Mouse (Mus musculus): ENCODE data around the gene Ginm1. TPM values are rescaled to one million over a fixed set of nuclear protein-coding genes. Genes with fewer than 3 reads are reported as not detected.

Ginm1 gene
- polyA plus RNA-seq, 1 experiment from 2014 or later = 85.6 TPM

DNA sequence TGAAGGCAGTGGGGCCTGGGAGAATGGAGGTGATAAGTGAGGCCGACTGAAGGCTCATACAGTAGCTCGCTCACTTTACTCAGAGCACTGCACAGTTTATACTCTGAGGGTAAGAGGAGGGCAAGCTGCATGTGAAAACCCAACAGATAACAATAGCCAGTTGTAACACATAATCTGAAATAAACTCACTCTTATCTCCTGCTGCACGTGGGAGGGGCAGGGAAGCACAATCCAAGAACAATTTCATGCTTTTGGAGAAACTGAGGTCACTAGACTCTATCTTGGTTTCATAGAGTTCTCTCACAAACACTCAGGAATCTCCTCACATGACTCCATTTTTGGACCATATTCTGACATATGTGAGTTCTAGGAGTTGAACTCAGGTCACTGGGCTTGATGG lies 8.6 kb upstream of the Ginm1 start:
- Histone ChIP-seq H3K4me1 (no peaks in the 10 kb centered on the region), H3K27ac (no peak overlapping the region), H3K4me2 (no peak overlapping the region), H3K9ac (no peak overlapping the region), H3K27me3 (replicated peaks) (no peaks in the 10 kb centered on the region), H3K9me3 (no peaks in the 10 kb centered on the region), H3K4me3 (replicated peaks) (no peak overlapping the region), H3K36me3 (peaks cover 42% of the 10 kb centered on the region)
- 83% methylated on average over 3 of the region's 3 CpGs for whole genome bisulfite sequencing
- ATAC-seq (ENCODE audit: insufficient read depth, low FRiP score, low read depth) = no peak

GRCm38 (mm10) chr10:7792254-7792750 lies 322 bp downstream of the Ginm1 start:
- Histone ChIP-seq H3K9ac (peak overlapping the region; percentile 75), H3K36me3 (peaks cover 21% of the 10 kb centered on the region; the same call in 1 of the 2 replicates), H3K9me3 (no peaks in the 10 kb centered on the region), H3K4me2 (peak overlapping the region; percentile 55), H3K4me3 (replicated peaks) (peak overlapping the region; percentile 83), H3K27ac (peak overlapping the region; percentile 68; the same call in 1 of the 2 replicates), H3K27me3 (replicated peaks) (no peaks in the 10 kb centered on the region), H3K4me1 (peaks cover 11% of the 10 kb centered on the region)
- ATAC-seq (ENCODE audit: insufficient read depth, low FRiP score, low read depth) = no peak; the same call in 1 of the 2 replicates
- 0% methylated on average over 10 of the region's 10 CpGs for WGBS

- no peak for ATAC-seq (ENCODE audit: insufficient read depth, low FRiP score, low read depth)
- peaks cover 3% of the 10 kb centered on the region; the same call in 1 of the 2 replicates for H3K4me1 ChIP-seq
- no peak overlapping the region for H3K27ac ChIP-seq
- no peak overlapping the region for H3K4me2 ChIP-seq
- peaks cover 13% of the 10 kb centered on the region; the same call in 1 of the 2 replicates for H3K36me3 ChIP-seq
- H3K4me3 ChIP-seq (replicated peaks) = no peak overlapping the region
- H3K9ac ChIP-seq = no peak overlapping the region
- 42% methylated on average over 2 of the region's 2 CpGs for WGBS
- no peaks in the 10 kb centered on the region for H3K27me3 ChIP-seq (replicated peaks)
- no peaks in the 10 kb centered on the region for H3K9me3 ChIP-seq
These were observed 5.3 kb downstream of the Ginm1 start for GRCm38 (mm10) chr10:7787319-7787718.

GRCm38 (mm10) chr10:7781214-7781613 lies 11.4 kb downstream of the Ginm1 start:
- Histone ChIP-seq H3K9me3 (no peaks in the 10 kb centered on the region), H3K27me3 (replicated peaks) (no peaks in the 10 kb centered on the region), H3K9ac (no peak overlapping the region), H3K4me2 (peak overlapping the region; percentile 78), H3K4me1 (no peaks in the 10 kb centered on the region), H3K27ac (peak overlapping the region; percentile 8; the same call in 1 of the 2 replicates), H3K4me3 (replicated peaks) (peak overlapping the region; percentile 99), H3K36me3 (no peaks in the 10 kb centered on the region)
- 55% methylated on average over 3 of the region's 3 CpGs for WGBS
- no peak for ATAC-seq (ENCODE audit: insufficient read depth, low FRiP score, low read depth)

- Histone ChIP-seq H3K4me2 (peak overlapping the region; percentile 78), H3K9me3 (no peaks in the 10 kb centered on the region), H3K4me3 (replicated peaks) (peak overlapping the region; percentile 99), H3K36me3 (no peaks in the 10 kb centered on the region), H3K27me3 (replicated peaks) (no peaks in the 10 kb centered on the region), H3K4me1 (no peaks in the 10 kb centered on the region), H3K27ac (peak overlapping the region; percentile 60), H3K9ac (peak overlapping the region; percentile 66)
- ATAC-seq (ENCODE audit: insufficient read depth, low FRiP score, low read depth) = peak; percentile 92
- under 1% methylated on average over 56 of the region's 77 CpGs for WGBS
These were observed 12.1 kb downstream of the Ginm1 start for GRCm38 (mm10) chr10:7780238-7781176.

- no peak for ATAC-seq (ENCODE audit: insufficient read depth, low FRiP score, low read depth)
- Histone ChIP-seq H3K27me3 (replicated peaks) (no peaks in the 10 kb centered on the region), H3K9me3 (no peaks in the 10 kb centered on the region), H3K4me1 (no peaks in the 10 kb centered on the region), H3K27ac (no peak overlapping the region), H3K4me3 (replicated peaks) (peak overlapping the region; percentile 99), H3K36me3 (0 out of 2 replicates have a peak, but pooled peaks cover 3% of the 10 kb centered on the region), H3K9ac (peak overlapping the region; percentile 66; the same call in 1 of the 2 replicates), H3K4me2 (peak overlapping the region; percentile 78)
- WGBS = 13% methylated on average over 7 of the region's 7 CpGs
These were observed 12.8 kb downstream of the Ginm1 start for GRCm38 (mm10) chr10:7779751-7780237.

- Histone ChIP-seq H3K27ac (no peak overlapping the region), H3K9ac (no peak overlapping the region), H3K4me2 (no peak overlapping the region), H3K27me3 (replicated peaks) (no peaks in the 10 kb centered on the region), H3K9me3 (no peaks in the 10 kb centered on the region), H3K4me3 (replicated peaks) (no peak overlapping the region), H3K4me1 (no peaks in the 10 kb centered on the region), H3K36me3 (peaks cover 4% of the 10 kb centered on the region; the same call in 1 of the 2 replicates)
- WGBS = 88% methylated on average over 3 of the region's 3 CpGs
- ATAC-seq (ENCODE audit: insufficient read depth, low FRiP score, low read depth) = no peak
These were observed 14.3 kb downstream of the Ginm1 start for GRCm38 (mm10) chr10:7778361-7778760.

DNA sequence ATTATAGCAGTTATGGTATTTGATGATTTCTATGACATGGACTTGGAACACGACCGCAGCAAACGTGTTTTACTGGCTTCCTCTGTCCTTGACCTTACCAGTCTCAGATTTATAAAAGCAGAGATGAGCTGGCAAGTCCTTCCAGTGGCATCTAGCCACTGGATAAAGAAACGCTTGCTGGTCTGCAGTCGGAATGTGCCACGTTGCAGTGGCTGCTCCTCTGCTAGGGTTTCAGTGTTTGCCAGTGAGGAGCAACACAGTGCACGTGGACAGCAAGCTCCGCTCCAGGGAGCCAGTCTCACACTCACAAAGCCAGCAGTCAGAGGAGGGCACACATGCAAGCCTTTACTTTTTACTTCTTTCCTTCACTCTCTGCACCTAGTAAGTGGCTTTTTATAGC lies 17.2 kb downstream of the Ginm1 start:
- 88% methylated on average over 8 of the region's 8 CpGs for WGBS
- Histone ChIP-seq H3K27me3 (replicated peaks) (no peaks in the 10 kb centered on the region), H3K27ac (no peak overlapping the region), H3K4me1 (no peaks in the 10 kb centered on the region), H3K4me2 (no peak overlapping the region), H3K9ac (no peak overlapping the region), H3K36me3 (peaks cover 20% of the 10 kb centered on the region), H3K4me3 (replicated peaks) (no peak overlapping the region), H3K9me3 (no peaks in the 10 kb centered on the region)
- no peak for ATAC-seq (ENCODE audit: insufficient read depth, low FRiP score, low read depth)

DNA sequence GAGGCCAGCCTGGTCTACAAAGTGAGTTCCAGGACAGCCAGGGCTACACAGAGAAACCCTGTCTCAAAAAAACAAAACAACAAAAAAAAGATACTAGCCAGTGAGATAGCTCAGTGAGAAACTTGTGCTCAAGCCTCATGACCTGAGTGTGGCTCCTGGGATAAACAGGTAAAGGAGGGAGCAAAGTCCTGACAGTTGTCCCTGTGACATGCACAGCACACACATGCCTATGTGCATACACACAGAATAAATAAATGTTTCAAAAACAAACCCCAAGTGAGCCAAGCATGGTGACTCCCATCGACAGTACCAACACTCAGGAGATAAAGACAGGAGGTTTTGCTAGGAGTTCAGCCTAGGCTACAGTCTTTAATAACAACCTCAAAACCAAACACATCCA lies 19.9 kb downstream of the Ginm1 start:
- peaks cover 23% of the 10 kb centered on the region for H3K36me3 ChIP-seq
- WGBS = 97% methylated on average over 1 of the region's 1 CpGs

DNA sequence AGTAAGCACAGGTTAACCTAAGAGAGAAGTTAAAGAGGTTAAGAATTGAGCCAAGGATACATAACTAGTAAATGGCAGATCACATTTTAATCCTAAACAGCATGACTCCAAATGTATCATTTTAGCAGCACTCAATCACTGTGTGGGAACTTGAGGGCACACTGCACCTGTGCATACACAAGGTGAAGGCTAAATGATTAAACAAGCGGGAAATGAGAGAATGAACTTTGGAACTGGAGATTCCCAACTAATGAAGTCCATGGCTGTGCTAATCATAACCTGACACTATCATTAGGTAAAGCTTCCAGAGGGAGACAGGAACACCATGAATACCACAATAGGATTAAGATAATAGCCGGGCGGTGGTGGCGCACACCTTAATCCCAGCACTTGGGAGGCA lies 20.3 kb downstream of the Ginm1 start:
- Histone ChIP-seq H3K27ac (no peak overlapping the region), H3K4me2 (no peak overlapping the region), H3K27me3 (replicated peaks) (no peaks in the 10 kb centered on the region), H3K4me1 (no peaks in the 10 kb centered on the region), H3K36me3 (peaks cover 23% of the 10 kb centered on the region), H3K4me3 (replicated peaks) (no peak overlapping the region), H3K9me3 (no peaks in the 10 kb centered on the region), H3K9ac (no peak overlapping the region)
- no peak for ATAC-seq (ENCODE audit: insufficient read depth, low FRiP score, low read depth)
- 89% methylated on average over 4 of the region's 4 CpGs for WGBS

More for the DNA sequence above, 19.9 kb downstream of the Ginm1 start:
- H3K4me1 ChIP-seq = no peaks in the 10 kb centered on the region
- H3K9me3 ChIP-seq = no peaks in the 10 kb centered on the region
- H3K4me3 ChIP-seq (replicated peaks) = no peak overlapping the region
- no peak overlapping the region for H3K27ac ChIP-seq
- no peak overlapping the region for H3K9ac ChIP-seq
- H3K4me2 ChIP-seq = no peak overlapping the region
- no peaks in the 10 kb centered on the region for H3K27me3 ChIP-seq (replicated peaks)
- no peak for ATAC-seq (ENCODE audit: insufficient read depth, low FRiP score, low read depth)

GRCm38 (mm10) chr10:7757544-7757943 lies 35.1 kb downstream of the Ginm1 start:
- H3K36me3 ChIP-seq = peaks cover 38% of the 10 kb centered on the region
- H3K4me3 ChIP-seq (replicated peaks) = no peak overlapping the region
- no peak overlapping the region for H3K4me2 ChIP-seq
- WGBS = 90% methylated on average over 2 of the region's 2 CpGs
- no peak overlapping the region for H3K27ac ChIP-seq
- H3K4me1 ChIP-seq = no peaks in the 10 kb centered on the region
- no peak overlapping the region for H3K9ac ChIP-seq
- H3K9me3 ChIP-seq = no peaks in the 10 kb centered on the region
- no peaks in the 10 kb centered on the region for H3K27me3 ChIP-seq (replicated peaks)
- ATAC-seq (ENCODE audit: insufficient read depth, low FRiP score, low read depth) = no peak

DNA sequence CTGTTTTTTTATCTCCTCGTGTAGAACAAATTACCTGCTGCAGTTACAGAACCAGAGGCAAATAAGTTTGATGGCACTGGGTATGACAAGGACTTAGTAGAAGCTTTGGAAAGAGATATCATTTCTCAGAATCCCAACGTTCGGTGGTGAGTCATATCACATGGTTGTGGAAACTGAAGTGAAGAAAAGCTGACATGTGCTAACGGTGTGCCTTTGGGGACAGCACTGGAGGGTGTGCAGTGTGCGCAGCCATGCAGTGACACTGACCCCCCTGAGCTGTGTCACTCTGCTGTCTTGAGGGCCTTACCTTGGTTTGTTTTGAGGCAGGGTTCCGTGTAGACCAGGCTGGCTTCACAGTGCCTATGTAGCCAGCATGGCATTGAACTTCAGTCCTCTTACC lies 43.9 kb downstream of the Ginm1 start:
- Histone ChIP-seq H3K36me3 (peaks cover 35% of the 10 kb centered on the region), H3K4me1 (no peaks in the 10 kb centered on the region), H3K9ac (no peak overlapping the region), H3K4me2 (no peak overlapping the region), H3K27ac (no peak overlapping the region), H3K4me3 (replicated peaks) (no peak overlapping the region), H3K9me3 (no peaks in the 10 kb centered on the region), H3K27me3 (replicated peaks) (no peaks in the 10 kb centered on the region)
- ATAC-seq (ENCODE audit: insufficient read depth, low FRiP score, low read depth) = no peak
- WGBS = 88% methylated on average over 6 of the region's 6 CpGs

All from stomach, embryonic 15.5 days (tissue).